Mouse (Mus musculus): ENCODE data around the gene Adora3. TPM values are rescaled to one million over a fixed set of nuclear protein-coding genes. Genes with fewer than 3 reads are reported as not detected.

Gene Adora3
- total RNA-seq, 2 experiments from 2014 or later = 0.69 to 0.89 TPM

GRCm38 (mm10) chr3:105873451-105874445 lies 3.1 kb downstream of the Adora3 start:
- DNase-seq (ENCODE audit: extremely low spot score in 1 of 2, low spot score in 1 of 2) = no peak

- DNase-seq (ENCODE audit: extremely low spot score in 1 of 2, low spot score in 1 of 2) = peak in 1 of 2 experiments; percentile 4
Observed at GRCm38 (mm10) chr3:105876022-105876421, 5.4 kb downstream of the Adora3 start.

GRCm38 (mm10) chr3:105877252-105877803 lies 6.7 kb downstream of the Adora3 start:
- peak in 1 of 2 experiments; percentile 0 for DNase-seq (ENCODE audit: extremely low spot score in 1 of 2, low spot score in 1 of 2)

GRCm38 (mm10) chr3:105877919-105878318 lies 7.3 kb downstream of the Adora3 start:
- peak in 1 of 2 experiments; percentile 4 for DNase-seq (ENCODE audit: extremely low spot score in 1 of 2, low spot score in 1 of 2)

- DNase-seq (ENCODE audit: extremely low spot score in 1 of 2, low spot score in 1 of 2) = no peak
Observed at GRCm38 (mm10) chr3:105878751-105879150, 8.1 kb downstream of the Adora3 start.

- DNase-seq (ENCODE audit: extremely low spot score in 1 of 2, low spot score in 1 of 2) = peak in 1 of 2 experiments; percentile 1
Observed at GRCm38 (mm10) chr3:105880419-105880818, 9.8 kb downstream of the Adora3 start.

GRCm38 (mm10) chr3:105882105-105882504 lies 11.4 kb downstream of the Adora3 start:
- no peak for DNase-seq (ENCODE audit: extremely low spot score in 1 of 2, low spot score in 1 of 2)

- DNase-seq (ENCODE audit: extremely low spot score in 1 of 2, low spot score in 1 of 2) = no peak
Observed at GRCm38 (mm10) chr3:105883111-105883510, 12.5 kb downstream of the Adora3 start.

GRCm38 (mm10) chr3:105888961-105889360 lies 18.3 kb downstream of the Adora3 start:
- DNase-seq (ENCODE audit: extremely low spot score in 1 of 2, low spot score in 1 of 2) = no peak

- no peak for DNase-seq (ENCODE audit: extremely low spot score in 1 of 2, low spot score in 1 of 2)
Observed at GRCm38 (mm10) chr3:105890220-105890619, 19.6 kb downstream of the Adora3 start.

GRCm38 (mm10) chr3:105891141-105891540 lies 20.5 kb downstream of the Adora3 start:
- DNase-seq (ENCODE audit: extremely low spot score in 1 of 2, low spot score in 1 of 2) = no peak

GRCm38 (mm10) chr3:105891760-105892571 lies 21.3 kb downstream of the Adora3 start:
- DNase-seq (ENCODE audit: extremely low spot score in 1 of 2, low spot score in 1 of 2) = no peak

- DNase-seq (ENCODE audit: extremely low spot score in 1 of 2, low spot score in 1 of 2) = no peak
Observed at GRCm38 (mm10) chr3:105892572-105893495, 22.2 kb downstream of the Adora3 start.

- no peak for DNase-seq (ENCODE audit: extremely low spot score in 1 of 2, low spot score in 1 of 2)
Observed at GRCm38 (mm10) chr3:105893941-105894391, 23.3 kb downstream of the Adora3 start.

- peak in 1 of 2 experiments; percentile 61 for DNase-seq (ENCODE audit: extremely low spot score in 1 of 2, low spot score in 1 of 2)
Observed at GRCm38 (mm10) chr3:105894601-105895592, 24.2 kb downstream of the Adora3 start.

- DNase-seq (ENCODE audit: extremely low spot score in 1 of 2, low spot score in 1 of 2) = no peak
Observed at GRCm38 (mm10) chr3:105896811-105897210, 26.2 kb downstream of the Adora3 start.

- no peak for DNase-seq (ENCODE audit: extremely low spot score in 1 of 2, low spot score in 1 of 2)
Observed at GRCm38 (mm10) chr3:105898325-105898724, 27.7 kb downstream of the Adora3 start.

GRCm38 (mm10) chr3:105898861-105899260 lies 28.2 kb downstream of the Adora3 start:
- no peak for DNase-seq (ENCODE audit: extremely low spot score in 1 of 2, low spot score in 1 of 2)
